Mouse (Mus musculus) common myeloid progenitor, adult 5-6 weeks (primary cell): Measurements from ENCODE around the gene Stk32c. TPM values are rescaled to one million over a fixed set of nuclear protein-coding genes. Genes with fewer than 3 reads are reported as not detected.

Source experiments
- ATAC-seq: replicated peaks from 2 replicates; pipeline ENCODE4 v1.8.0; 2016; ENCODE audit warnings: low read depth, mild to moderate bottlenecking, moderate TSS enrichment, inconsistent platforms; ENCODE audit not compliant: poor library complexity, severe bottlenecking
- total RNA-seq: library from RNA; stranded (forward); fragments of 200-1000, 187-1606 nt; gene quantifications from 2 replicates; pipeline ENCODE4 v1.2.3, GENCODE M21; 2017

Stk32c gene
- total RNA-seq, 1 experiment from 2014 or later, result not detected

GRCm38 (mm10) chr7:139230241-139230640 is 17.1 kb upstream of the Stk32c start:
- ATAC-seq, result no peak

- no peak for ATAC-seq
These were observed 16.7 kb upstream of the Stk32c start for GRCm38 (mm10) chr7:139229837-139230236.

GRCm38 (mm10) chr7:139228447-139229171 is 15.5 kb upstream of the Stk32c start:
- peak; percentile 59 for ATAC-seq

GRCm38 (mm10) chr7:139226416-139226815 is 13.3 kb upstream of the Stk32c start:
- ATAC-seq, result no peak

- peak; percentile 79 for ATAC-seq
These were observed 11.6 kb upstream of the Stk32c start for GRCm38 (mm10) chr7:139224725-139225124.

GRCm38 (mm10) chr7:139224070-139224469 is 11.0 kb upstream of the Stk32c start:
- no peak for ATAC-seq

- no peak for ATAC-seq
These were observed 9.2 kb upstream of the Stk32c start for GRCm38 (mm10) chr7:139222341-139222740.

- no peak for ATAC-seq
These were observed 8.7 kb upstream of the Stk32c start for GRCm38 (mm10) chr7:139221856-139222255.

GRCm38 (mm10) chr7:139221072-139221471 is 8.0 kb upstream of the Stk32c start:
- no peak for ATAC-seq

- no peak for ATAC-seq
These were observed 7.2 kb upstream of the Stk32c start for GRCm38 (mm10) chr7:139220303-139220702.

- no peak for ATAC-seq
These were observed 6.4 kb upstream of the Stk32c start for GRCm38 (mm10) chr7:139219486-139219885.

GRCm38 (mm10) chr7:139218641-139219415 is 5.7 kb upstream of the Stk32c start:
- ATAC-seq, result peak; percentile 10; the same call in 1 of the 2 replicates

- no peak for ATAC-seq
These were observed 3.9 kb upstream of the Stk32c start for GRCm38 (mm10) chr7:139217046-139217445.

- ATAC-seq, result no peak
These were observed 3.4 kb upstream of the Stk32c start for GRCm38 (mm10) chr7:139216464-139216863.

- no peak for ATAC-seq
These were observed 2.8 kb upstream of the Stk32c start for GRCm38 (mm10) chr7:139215946-139216345.

- no peak for ATAC-seq
These were observed 2.4 kb upstream of the Stk32c start for GRCm38 (mm10) chr7:139215516-139215915.

GRCm38 (mm10) chr7:139214596-139215340 is 1.7 kb upstream of the Stk32c start:
- ATAC-seq, result no peak

GRCm38 (mm10) chr7:139214160-139214559 is 1.1 kb upstream of the Stk32c start:
- ATAC-seq, result no peak

- ATAC-seq, result no peak
These were observed 644 bp upstream of the Stk32c start for GRCm38 (mm10) chr7:139213751-139214150.

- ATAC-seq, result no peak
These were observed 1.3 kb downstream of the Stk32c start for GRCm38 (mm10) chr7:139211761-139212160.

GRCm38 (mm10) chr7:139208773-139209095 is 4.4 kb downstream of the Stk32c start:
- no peak for ATAC-seq
